Mouse (Mus musculus): ENCODE measurements around the gene Crtc2. TPM values are rescaled to one million over a fixed set of nuclear protein-coding genes. Genes with fewer than 3 reads are reported as not detected.
"Not testable (repeated sequence)": the region's sequence is repeated elsewhere in the genome, so short reads cannot be mapped to it uniquely, and the experiment has no call there.

Gene Crtc2
- total RNA-seq, 2 experiments from 2014 or later = 26.4 to 31.2 TPM

- intact Hi-C loops (cut with DNase I) = no loop called here
- DNase-seq (ENCODE audit: extremely low spot score in 1 of 2, low spot score in 2 of 2) = no peak
Measured at GRCm38 (mm10) chr3:90241251-90241650, 12.7 kb upstream of the Crtc2 start.

GRCm38 (mm10) chr3:90241669-90242358, 12.1 kb upstream of the Crtc2 start:
- intact Hi-C loops (cut with DNase I) = no loop called here

DNA sequence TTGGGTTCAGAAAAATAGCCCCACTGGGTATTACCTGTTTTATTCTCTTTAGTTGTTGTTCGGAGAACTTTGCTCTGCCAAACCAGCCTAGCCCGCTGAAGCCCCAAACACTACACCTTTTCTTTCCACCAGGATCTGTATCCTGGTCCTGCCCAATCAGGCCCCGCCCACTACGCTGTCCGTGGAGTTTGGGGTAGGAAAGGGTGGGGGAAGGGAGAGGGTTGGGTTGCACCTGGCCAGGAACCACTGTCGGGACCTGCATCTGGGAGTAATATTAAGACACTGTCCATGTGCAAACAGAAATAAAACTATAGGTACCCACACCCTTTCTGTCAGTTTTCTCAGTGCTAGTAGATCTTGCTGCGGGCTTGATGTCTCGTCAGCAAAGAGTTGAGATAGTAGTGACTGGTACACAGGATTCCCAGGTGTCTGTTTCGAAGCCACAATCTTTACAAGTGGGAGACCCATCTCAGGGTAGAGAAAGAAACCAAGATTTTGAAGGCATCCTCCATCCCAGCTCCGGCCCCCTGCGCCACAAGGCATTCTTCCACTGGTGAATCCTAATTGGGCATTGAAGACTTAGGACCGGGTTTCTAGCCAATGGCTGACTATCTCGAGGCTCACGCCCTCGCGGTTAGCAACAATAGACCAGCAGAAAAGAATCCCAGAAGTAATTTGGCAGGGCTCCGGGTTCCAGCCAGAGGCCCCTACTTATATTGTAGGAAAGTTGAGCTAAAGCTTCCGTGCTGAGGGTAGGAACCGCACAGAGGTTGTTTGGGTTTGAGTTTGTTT, 10.8 kb upstream of the Crtc2 start, which contains the start of gene Creb3l4:
Gene Creb3l4 (minus strand): TSS at position 529 of the 792 bp plus-strand sequence.
- intact Hi-C loops (cut with DNase I) = no loop called here
- peak in 1 of 2 experiments; percentile 41 for DNase-seq (ENCODE audit: extremely low spot score in 1 of 2, low spot score in 2 of 2)

More at GRCm38 (mm10) chr3:90241669-90242358, 12.1 kb upstream of the Crtc2 start:
- no peak for DNase-seq (ENCODE audit: extremely low spot score in 1 of 2, low spot score in 2 of 2)

DNA sequence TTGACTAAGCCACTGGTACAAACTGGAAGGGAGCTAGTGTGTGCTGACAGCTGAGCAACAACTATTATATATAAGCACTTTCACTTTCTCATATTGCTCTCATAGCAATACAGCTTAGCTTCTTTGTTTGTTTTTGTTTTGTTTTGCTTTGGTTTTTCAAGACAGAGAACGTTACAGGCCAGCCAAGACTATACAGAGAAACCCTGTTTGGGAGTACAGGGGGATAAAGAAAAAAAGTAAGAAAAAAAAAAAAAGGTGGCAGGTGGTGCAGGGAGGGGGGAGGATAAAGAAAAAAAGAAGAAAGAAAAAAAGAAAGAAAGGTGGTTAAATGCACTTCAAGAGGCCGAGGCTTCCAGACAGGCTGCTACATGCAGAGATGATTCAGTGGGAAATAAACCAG, 8.6 kb upstream of the Crtc2 start:
- intact Hi-C loops (cut with DNase I) = no loop called here
- DNase-seq (ENCODE audit: extremely low spot score in 1 of 2, low spot score in 2 of 2) = no peak

DNA sequence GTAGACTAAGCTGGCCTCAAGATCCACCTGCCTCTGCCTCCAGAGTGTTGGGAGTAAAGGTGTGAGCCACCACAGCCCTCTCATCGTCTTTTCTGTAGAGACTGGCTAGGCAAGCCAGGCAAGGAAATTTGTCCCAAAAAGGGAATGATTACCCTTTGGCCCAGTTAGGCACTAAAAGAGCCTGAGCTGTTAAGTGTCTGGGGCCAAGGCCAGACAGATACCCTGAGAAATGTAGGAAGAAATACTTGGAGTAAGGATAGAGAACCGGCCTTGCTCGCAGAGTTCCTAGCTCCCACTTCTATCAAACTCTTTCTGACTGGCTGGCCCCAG, 6.4 kb upstream of the Crtc2 start:
- DNase-seq (ENCODE audit: extremely low spot score in 1 of 2, low spot score in 2 of 2) = no peak
- intact Hi-C loops (cut with DNase I) = no loop called here

- intact Hi-C loops (cut with DNase I) = no loop called here
- peak; percentile 95 to 96 for DNase-seq (ENCODE audit: extremely low spot score in 1 of 2, low spot score in 2 of 2)
Measured at GRCm38 (mm10) chr3:90247960-90248745, 5.8 kb upstream of the Crtc2 start, which contains the start of gene Slc39a1. Gene Slc39a1 (plus strand): TSS chr3:90248172.

DNA sequence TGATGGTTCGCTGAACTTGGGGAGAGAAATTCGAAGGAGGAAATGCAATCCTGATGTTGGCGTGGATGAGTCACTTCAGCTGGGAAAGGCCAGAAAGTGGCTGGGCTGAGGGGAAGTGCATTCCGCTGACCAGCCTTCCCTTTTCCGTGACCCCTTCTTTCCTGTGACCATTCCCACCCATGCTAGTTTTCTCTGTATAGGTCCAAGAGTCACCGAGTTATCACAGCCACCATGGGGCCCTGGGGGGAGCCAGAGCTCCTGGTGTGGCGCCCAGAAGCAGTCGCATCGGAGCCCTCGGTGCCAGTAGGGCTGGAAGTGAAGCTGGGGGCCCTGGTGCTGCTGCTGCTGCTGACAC, 5.2 kb upstream of the Crtc2 start:
- no peak for DNase-seq (ENCODE audit: extremely low spot score in 1 of 2, low spot score in 2 of 2)
- intact Hi-C loops (cut with DNase I) = no loop called here

DNA sequence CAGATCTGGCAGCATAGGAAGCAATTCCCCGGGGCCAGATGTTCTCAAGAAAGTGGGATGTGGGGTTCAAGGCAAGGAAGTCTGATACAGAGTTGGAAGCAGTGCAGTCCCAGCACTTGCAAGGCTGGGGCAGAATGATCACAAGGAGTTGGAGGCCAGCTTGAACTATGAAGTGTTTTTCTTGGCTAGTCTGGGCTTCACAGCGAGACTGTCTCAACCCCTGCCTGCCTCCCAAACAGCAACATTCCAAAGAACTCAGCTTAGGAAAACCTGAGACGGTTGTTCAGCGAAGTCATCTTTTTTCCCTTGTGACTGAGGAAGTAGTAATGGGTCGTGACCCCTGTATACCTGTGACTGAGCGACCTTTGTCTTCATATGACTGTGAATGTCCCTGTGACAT, 3.2 kb upstream of the Crtc2 start:
- DNase-seq (ENCODE audit: extremely low spot score in 1 of 2, low spot score in 2 of 2) = no peak
- intact Hi-C loops (cut with DNase I) = no loop called here

DNA sequence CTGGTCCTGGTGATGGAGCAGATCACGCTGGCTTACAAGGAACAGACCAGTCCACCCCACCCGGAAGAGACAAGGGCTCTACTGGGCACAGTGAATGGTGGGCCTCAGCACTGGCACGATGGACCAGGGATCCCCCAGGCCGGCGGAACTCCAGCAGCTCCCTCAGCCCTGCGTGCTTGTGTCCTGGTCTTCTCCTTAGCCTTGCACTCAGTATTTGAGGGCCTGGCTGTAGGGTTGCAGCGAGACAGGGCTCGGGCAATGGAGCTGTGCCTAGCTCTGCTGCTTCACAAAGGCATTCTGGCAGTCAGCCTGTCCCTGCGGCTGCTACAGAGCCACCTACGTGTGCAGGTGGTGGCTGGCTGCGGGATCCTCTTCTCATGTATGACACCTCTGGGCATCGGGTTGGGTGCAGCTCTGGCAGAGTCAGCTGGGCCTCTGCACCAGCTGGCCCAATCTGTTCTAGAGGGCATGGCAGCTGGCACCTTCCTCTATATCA, 2.2 kb upstream of the Crtc2 start:
- intact Hi-C loops (cut with DNase I); DNase-seq (ENCODE audit: extremely low spot score in 1 of 2, low spot score in 2 of 2): not testable (repeated sequence)

DNA sequence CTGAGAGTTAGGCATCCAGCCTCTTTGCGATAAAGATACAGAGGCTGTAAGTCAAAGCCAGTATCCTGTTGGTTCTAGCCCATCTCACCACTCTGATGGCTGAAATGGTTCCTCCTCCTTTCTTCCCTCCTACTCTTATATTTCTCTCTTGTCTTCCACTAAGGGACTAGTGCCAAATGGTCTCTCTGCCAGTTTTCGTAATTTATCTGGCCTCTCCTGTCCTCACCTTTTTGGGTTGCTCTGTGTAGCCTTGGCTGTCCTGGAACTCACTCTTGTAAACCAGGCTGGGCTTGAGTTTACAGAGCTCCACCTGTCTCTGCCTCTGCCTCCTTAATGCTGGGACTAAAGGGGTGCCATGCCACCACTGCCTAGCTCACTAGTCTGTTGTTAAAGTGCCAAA, 1.3 kb upstream of the Crtc2 start:
- DNase-seq (ENCODE audit: extremely low spot score in 1 of 2, low spot score in 2 of 2); intact Hi-C loops (cut with DNase I): not testable (repeated sequence)

GRCm38 (mm10) chr3:90253174-90253573, 789 bp upstream of the Crtc2 start:
- intact Hi-C loops (cut with DNase I); DNase-seq (ENCODE audit: extremely low spot score in 1 of 2, low spot score in 2 of 2): not testable (repeated sequence)

DNA sequence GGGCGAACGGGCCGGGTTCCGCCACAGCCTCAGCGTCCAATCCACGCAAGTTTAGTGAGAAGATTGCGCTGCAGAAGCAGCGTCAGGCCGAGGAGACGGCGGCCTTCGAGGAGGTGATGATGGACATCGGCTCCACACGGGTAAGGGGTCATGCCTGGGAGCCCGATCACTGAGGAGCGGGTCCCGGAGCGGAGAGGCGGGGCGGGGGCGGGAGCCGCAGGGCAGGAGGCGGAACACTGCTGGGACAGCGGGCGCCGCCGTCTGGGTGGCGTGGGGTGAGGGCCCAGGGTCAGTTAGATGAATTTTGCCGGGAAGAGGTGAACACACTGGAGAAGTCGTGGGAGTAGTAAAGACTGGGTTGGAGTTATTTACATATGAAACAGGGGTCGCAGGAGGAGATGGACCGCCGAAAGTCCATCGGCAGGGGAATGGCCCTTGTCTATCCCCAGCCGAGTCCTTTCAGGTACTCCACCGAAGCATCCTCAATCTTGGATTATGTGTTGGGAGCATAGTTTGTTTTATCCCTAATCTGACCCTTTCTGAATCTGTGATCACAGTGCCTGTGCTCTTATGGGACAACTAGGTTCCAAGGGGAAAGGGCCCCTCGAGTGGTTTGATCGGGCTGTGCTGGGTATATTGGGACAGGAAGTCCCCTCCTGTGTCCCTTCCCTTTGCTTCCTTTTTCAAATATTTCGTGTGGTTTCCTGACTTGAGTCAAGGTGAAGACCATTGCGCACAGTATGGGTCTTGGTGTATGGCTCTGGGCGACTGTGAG, 643 bp downstream of the Crtc2 start:
- peak in 1 of 2 experiments; percentile 76 for DNase-seq (ENCODE audit: extremely low spot score in 1 of 2, low spot score in 2 of 2)
- intact Hi-C loops (cut with DNase I) = no loop called here

- DNase-seq (ENCODE audit: extremely low spot score in 1 of 2, low spot score in 2 of 2) = no peak
- intact Hi-C loops (cut with DNase I) = no loop called here
Measured at GRCm38 (mm10) chr3:90255194-90255565, 1.2 kb downstream of the Crtc2 start.

DNA sequence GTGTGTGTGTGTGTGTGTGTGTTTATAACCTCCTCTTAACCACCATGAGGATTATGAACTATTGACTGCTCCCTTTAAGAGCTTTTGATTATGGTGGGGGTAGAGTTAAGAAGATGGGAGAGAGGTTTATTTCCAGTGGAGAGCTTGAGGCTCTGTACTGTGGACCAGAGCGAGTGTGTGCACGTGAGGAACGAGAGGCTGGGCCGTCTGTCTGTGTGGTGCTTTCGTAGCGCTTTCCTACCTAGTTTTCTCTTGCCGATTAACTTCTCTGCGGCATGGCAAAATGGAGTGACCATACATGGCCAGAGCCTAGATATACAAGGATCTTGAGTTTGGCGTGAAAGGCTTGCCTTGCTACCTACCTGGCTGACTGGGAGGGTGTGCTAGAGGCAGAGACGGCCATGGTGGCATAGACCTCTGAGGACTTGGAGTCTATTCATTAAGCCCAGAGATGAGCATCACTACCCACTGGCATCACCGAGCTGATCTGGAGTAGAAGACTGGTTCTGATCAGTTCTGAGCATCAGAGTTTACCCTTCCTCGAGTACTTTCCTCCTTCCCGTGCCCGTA, 1.9 kb downstream of the Crtc2 start:
- intact Hi-C loops (cut with DNase I) = no loop called here
- DNase-seq (ENCODE audit: extremely low spot score in 1 of 2, low spot score in 2 of 2) = no peak

- intact Hi-C loops (cut with DNase I) = no loop called here
- no peak for DNase-seq (ENCODE audit: extremely low spot score in 1 of 2, low spot score in 2 of 2)
Measured at GRCm38 (mm10) chr3:90256731-90257530, 3.0 kb downstream of the Crtc2 start.

DNA sequence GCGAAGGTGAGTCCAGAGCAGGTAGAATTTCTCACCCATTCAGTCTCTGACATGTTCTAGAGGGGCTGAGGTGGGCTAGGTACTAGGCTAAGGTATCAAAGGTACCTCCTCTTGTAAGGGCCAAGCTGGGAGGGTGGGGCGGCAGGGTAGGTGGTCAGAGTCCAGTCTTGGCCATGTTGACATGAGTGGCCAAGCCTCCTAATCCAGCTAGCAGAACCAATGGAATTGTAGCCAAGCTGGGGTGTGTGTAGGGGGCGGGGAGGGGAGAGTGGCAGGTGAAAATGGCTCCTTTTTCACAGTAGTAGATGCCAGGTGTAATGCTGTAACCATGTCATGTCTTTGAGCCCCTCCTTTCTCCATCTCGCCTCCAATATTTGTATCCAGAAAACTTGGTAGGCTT, 4.6 kb downstream of the Crtc2 start:
- no peak for DNase-seq (ENCODE audit: extremely low spot score in 1 of 2, low spot score in 2 of 2)
- intact Hi-C loops (cut with DNase I) = no loop called here

DNA sequence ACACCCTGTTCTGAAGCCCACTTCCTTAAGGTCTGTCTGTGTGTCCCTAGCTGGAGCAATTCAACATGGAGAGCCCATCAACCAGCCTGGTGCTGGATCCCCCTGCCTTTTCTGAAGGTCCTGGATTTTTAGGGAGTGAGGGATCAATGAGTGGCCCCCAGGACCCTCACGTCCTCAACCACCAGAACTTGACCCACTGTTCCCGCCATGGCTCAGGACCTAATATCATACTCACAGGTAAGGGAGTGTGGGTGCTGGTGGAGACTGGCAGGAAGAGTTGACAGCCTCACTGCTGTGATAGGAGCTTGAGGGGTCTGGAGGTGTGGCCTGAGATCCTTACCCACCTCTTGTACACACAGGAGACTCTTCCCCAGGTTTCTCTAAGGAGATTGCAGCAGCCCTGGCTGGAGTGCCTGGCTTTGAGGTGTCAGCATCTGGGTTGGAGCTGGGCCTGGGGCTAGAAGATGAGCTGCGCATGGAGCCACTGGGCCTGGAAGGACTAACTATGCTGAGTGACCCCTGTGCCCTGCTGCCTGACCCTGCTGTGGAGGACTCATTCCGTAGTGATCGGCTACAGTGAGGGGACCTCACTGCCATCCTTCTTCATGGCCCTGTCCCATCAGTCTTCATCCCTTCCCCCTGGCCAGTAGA, 9.3 kb downstream of the Crtc2 start:
- intact Hi-C loops (cut with DNase I) = no loop called here
- no peak for DNase-seq (ENCODE audit: extremely low spot score in 1 of 2, low spot score in 2 of 2)

Data from left cerebral cortex, postnatal 10 days (tissue).